Mouse (Mus musculus): ENCODE results near the gene Hmces.

Hmces gene

DNA sequence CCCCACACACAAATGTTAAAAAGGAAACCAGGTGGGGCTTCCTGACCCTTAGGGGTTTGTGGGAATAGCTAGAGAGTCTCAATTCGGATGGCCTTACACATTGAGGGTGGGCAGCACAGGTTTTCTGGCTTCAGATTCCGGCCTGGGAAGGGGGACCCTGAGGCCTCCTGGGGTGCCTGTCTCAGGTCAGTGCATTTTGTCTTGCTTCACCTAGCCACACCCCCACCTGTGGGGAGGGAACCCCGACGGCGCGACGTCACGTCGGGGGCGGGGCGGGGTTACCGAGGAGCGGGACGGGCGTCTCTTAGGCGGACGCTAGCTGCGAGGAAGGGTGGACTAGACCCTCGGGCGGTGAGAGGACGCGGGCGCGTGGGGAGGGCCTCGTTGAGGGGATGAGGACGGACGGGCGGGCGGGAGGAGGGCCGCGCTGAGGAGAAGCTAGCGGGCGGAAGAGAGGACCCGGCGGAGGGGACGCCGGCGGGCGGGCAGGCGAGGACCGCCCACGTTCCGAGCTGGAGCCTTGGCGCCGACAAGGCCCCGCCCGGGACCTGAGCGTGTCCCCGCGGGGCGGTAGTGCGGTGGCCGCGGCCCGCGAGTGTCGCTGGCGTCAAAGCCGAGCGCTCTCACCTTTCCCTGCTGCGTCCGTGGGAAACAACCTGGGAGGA lies at the start of gene Hmces:
Gene Hmces, plus strand, starts transcription at position 275 of the 665 bp plus-strand sequence.
- in situ Hi-C loops (cut with MboI), result loop anchor here (25.0 kb wide), 1 partner anchor 174 kb away; the partner anchor contains the start of gene Rpn1

GRCm38 (mm10) chr6:87866211-87866610 lies 47.5 kb upstream of the Hmces start:
- in situ Hi-C loops (cut with MboI), result no loop called here

- in situ Hi-C loops (cut with MboI), result no loop called here
Observed at GRCm38 (mm10) chr6:87867256-87867655, 46.5 kb upstream of the Hmces start.

- in situ Hi-C loops (cut with MboI), result no loop called here
Observed at GRCm38 (mm10) chr6:87868871-87869506, 44.7 kb upstream of the Hmces start.

GRCm38 (mm10) chr6:87870440-87870839 lies 43.3 kb upstream of the Hmces start:
- in situ Hi-C loops (cut with MboI), result no loop called here

GRCm38 (mm10) chr6:87871240-87871639 lies 42.5 kb upstream of the Hmces start:
- in situ Hi-C loops (cut with MboI), result no loop called here

DNA sequence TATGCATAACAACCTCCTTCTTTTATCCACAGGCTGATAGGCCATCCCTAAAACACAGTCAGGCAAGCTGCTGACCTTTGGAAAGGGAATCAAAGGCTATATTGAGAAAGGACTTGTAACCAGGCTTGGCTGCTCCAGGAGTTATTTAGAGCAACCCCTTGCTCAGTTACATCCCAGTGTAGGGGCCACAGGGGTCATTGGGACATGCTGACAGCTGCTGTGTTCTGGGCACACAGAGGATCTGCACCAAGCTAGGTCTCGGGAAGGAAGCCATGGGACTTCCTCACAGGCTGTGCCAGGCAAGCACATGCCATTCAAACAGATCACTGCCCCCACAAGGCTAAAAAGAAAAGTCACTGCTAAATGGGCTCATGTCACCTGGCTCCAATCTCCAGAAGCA lies 40.6 kb upstream of the Hmces start:
- in situ Hi-C loops (cut with MboI), result no loop called here

DNA sequence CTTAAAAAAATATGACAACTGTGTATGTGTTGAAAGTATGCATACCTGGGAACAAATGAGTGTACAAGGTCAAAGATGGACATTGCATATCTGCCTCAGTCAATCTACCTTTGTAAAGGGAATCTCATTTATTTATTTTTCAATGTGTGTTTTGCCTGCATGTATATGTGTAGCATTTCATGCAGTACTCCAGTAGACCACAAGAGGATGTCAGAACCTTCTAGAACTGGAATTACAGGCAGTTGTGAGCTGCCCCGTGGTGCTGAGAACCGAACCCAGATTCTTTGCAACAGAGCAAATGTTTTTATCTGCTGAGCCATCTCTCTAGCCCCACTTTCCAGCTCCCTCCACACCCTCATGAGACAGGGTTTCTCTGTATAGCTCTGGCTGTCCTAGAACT lies 39.8 kb upstream of the Hmces start:
- in situ Hi-C loops (cut with MboI), result no loop called here

DNA sequence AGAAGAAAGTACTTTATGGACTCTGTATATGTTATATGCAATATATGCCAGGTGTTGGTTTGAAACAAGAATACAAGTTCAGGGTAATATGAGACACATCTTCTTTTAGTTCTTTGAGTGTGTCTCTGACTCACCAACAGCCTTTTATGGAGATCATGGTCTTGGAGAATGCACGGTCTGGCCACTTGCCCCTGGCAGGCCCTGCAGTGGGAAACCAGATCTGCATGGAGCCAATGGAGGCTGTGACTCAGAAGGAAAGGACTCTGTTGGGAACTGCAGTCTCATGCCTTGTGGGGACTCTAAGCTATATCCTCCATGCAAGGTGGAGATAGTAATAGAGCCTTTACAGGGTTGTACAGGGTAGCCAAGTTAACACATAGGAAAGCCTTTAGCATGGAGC lies 38.7 kb upstream of the Hmces start:
- in situ Hi-C loops (cut with MboI), result no loop called here

DNA sequence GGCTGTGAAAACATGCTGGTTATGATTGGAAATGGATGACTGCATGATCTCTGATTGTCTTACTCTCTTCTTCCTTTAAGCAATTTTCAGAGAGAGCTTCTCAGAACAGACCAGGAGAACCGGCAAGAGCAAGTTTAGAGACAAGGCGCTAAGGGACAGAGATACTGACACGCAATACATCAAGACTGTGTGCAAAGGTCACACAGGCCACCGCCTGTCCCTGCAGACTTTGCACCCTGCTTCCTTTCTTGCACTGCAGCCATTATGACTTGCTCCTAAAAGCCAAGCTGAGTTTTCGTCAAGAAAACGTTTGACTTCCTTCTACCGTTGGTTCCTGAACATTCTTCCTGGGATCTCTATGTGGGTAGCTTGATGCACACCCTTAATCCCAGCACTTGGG lies 38.2 kb upstream of the Hmces start:
- in situ Hi-C loops (cut with MboI), result no loop called here

DNA sequence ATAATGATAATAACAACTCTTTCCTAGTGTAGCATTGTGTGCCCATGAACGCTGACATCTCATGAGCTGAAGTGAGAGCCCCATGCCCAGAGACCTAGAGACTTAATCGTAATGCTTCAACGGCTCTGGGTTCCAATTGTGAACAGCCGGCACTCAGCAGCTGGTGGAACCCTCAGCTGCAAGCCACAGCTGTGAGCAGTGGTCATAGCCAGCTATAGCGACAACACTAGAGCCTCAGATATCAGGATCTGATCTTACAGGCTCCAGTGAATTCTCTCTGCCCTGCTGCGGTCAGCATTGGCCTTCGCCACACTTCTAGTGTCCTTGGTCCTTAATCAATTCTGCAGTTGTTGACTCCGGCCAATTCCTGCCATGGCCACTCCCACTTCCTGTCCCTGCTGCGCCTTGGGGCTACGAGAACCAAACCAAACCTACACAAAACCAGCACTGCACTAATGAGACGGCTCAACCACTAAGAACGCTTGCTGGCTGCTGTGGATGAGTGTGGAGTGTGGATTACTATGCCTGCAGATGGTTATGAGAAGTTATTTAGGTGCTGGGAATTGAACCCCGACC lies 37.6 kb upstream of the Hmces start:
- in situ Hi-C loops (cut with MboI), result no loop called here

- in situ Hi-C loops (cut with MboI), result no loop called here
Observed at GRCm38 (mm10) chr6:87879010-87879409, 34.7 kb upstream of the Hmces start.

DNA sequence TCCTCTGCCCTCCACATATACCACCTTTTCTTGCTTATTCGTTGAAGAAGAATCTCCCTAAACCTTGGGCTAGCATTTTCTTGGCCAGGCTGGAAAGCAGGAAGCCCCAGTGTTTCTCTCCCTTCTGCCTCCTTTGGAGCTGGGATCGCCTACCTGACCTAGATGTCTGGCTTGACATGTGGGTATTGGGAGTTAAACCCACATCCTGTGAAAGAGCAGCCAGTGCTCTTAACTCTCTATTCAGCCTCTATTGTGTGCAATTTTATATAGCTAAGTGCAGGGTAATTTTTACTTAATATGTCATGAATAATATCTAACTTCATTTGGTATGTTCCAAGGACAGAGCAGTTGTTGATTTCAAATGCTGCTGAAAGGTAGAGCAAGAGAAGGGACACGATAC lies 34.1 kb upstream of the Hmces start:
- in situ Hi-C loops (cut with MboI), result no loop called here

DNA sequence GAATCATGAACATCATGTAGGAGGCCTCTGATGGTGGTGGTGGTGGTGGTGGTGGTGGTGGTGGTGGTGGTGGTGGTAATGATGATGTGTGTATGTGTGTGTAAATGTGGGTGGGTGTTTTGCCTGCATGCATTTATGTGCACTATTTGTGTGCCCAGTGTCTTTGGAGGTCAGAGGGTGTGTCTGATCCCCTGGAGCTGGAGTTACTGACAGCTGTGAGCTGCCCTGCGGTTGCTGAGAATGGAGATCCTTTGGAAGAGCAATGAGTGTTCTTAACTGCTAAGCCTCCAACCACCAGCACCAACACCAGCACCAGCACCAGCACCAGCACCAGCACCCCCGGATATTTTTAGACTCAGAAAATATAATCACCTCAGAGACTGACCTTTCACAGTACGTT lies 31.5 kb upstream of the Hmces start:
- in situ Hi-C loops (cut with MboI), result no loop called here

DNA sequence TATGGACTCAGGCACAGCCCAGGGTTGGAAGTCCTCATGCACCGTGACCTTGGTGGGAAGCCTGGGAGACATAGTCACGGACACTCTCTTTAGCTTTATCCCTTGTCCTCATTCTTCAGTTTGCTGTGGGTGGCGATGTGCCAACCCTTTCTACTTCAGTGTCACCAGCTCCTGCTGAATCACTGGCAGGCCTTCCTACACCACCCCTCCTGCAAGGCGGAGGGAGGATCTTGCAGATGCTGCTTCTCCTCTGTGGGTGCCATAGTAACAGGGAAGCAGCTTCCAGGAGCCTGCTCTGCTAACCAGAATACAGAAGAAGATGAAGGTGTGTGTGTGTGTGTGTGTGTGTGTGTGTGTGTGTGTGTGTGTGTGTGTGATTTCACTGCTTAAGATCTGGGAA lies 30.9 kb upstream of the Hmces start:
- in situ Hi-C loops (cut with MboI), result no loop called here

DNA sequence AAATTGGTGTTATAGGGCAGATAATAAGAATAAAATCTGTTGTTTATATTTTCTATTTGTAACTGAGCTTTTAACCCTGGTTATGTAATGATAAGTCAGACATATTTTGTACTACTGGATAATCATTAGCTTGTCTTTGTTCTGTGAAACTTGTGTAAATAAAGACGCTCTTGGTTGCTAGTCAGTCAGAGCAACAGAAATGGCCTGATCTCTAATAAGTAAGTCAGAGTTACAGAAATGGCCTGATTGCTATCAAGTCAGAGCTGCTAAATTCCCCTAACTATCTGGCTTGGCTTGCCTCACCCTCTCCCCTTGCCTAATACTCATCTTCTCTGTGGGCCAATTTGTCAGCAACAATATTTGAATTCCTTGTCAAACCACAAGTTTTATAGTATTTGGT lies 27.0 kb upstream of the Hmces start:
- in situ Hi-C loops (cut with MboI), result loop anchor here (5.0 kb wide), 1 partner anchor 34 kb away; the partner anchor contains the start of gene Cnbp

- in situ Hi-C loops (cut with MboI), result loop anchor here (5.0 kb wide), 1 partner anchor 35 kb away; the partner anchor contains the start of gene Cnbp
Observed at GRCm38 (mm10) chr6:87887594-87888233, 26.0 kb upstream of the Hmces start, which contains the start of gene Copg1. Copg1 (plus strand) TSS chr6:87887814.

GRCm38 (mm10) chr6:87893931-87894330 lies 19.8 kb upstream of the Hmces start:
- in situ Hi-C loops (cut with MboI), result no loop called here

DNA sequence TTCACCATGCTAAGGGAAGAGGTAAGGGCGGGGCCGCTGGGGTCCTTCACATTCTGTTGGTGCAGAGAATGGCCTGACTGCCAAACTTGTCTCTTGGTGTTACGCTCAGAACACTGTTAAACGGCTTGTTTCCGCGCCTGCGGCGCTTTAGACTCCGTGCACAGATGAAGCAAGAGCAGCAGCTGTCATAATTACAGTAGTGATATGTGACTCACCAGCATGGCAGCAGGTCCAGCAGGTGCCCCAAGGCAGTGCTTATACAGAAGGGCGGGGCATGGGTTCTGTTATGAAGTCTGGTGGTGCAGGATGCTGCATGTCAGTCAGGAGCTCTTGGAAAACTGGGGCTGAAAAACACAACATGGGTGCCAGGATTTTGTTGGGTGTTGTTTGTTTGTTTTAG lies 15.7 kb upstream of the Hmces start:
- in situ Hi-C loops (cut with MboI), result no loop called here

- in situ Hi-C loops (cut with MboI), result loop anchor here (25.0 kb wide), 1 partner anchor 181 kb away; the partner anchor contains the start of gene Rpn1
Observed at GRCm38 (mm10) chr6:87906632-87907031, 7.1 kb upstream of the Hmces start.

DNA sequence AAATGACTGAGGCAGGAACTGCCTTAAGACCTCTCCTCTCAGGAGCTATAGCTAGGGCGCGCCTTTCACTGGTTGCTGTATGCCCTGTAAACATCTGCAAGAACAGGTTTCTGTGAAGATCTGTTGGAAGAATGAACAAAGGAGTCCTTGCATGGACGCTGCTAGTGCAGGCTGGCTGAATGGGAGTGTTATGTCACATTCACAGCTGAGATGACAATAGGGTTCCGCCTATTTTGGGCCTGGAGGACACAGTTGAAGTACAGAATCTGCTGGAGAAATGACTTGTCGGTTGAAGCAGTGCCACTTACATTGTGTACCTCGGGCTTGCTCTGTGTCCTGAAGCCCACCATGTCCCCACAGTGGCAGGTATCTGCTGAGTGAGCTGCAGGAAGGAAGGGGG lies 4.6 kb upstream of the Hmces start:
- in situ Hi-C loops (cut with MboI), result loop anchor here (25.0 kb wide), 1 partner anchor 178 kb away; the partner anchor contains the start of gene Rpn1

- in situ Hi-C loops (cut with MboI), result loop anchor here (25.0 kb wide), 1 partner anchor 176 kb away; the partner anchor contains the start of gene Rpn1
Observed at GRCm38 (mm10) chr6:87911559-87911958, 2.2 kb upstream of the Hmces start.
